Mouse (Mus musculus) gastrocnemius, postnatal 10 days (tissue): ENCODE results near the gene Txnip. TPM values are rescaled to one million over a fixed set of nuclear protein-coding genes. Genes with fewer than 3 reads are reported as not detected.
"Not testable (repeated sequence)": the region's sequence is repeated elsewhere in the genome, so short reads cannot be mapped to it uniquely, and the experiment has no call there.

Source experiments
- DNase-seq: peaks from one replicate; pipeline ENCODE4 v3.0.0; 2021; ENCODE audit warnings: mixed read lengths
- total RNA-seq, 2 experiments: library from RNA; stranded (reverse); gene quantifications; 2 replicates each; pipeline ENCODE4 v1.2.3; 2021

Gene Txnip
- total RNA-seq, 2 experiments from 2014 or later = 484 to 520 TPM

GRCm38 (mm10) chr3:96593790-96594560 lies 36.2 kb downstream of the Txnip start, which contains the start of gene Polr3gl:
Polr3gl (minus strand) TSS chr3:96594181.
- peak; percentile 91 for DNase-seq

GRCm38 (mm10) chr3:96594851-96595250 lies 37.1 kb downstream of the Txnip start:
- DNase-seq = no peak

- DNase-seq = no peak
Measured at GRCm38 (mm10) chr3:96595661-96596060, 37.9 kb downstream of the Txnip start.

- no peak for DNase-seq
Measured at GRCm38 (mm10) chr3:96596228-96596707, 38.5 kb downstream of the Txnip start, which contains the start of gene Ankrd34a. Ankrd34a (plus strand) TSS chr3:96596636.

GRCm38 (mm10) chr3:96596855-96597254 lies 39.1 kb downstream of the Txnip start:
- no peak for DNase-seq

GRCm38 (mm10) chr3:96597435-96597891 lies 39.7 kb downstream of the Txnip start:
- no peak for DNase-seq

- DNase-seq = peak; percentile 70
Measured at GRCm38 (mm10) chr3:96598156-96599068, 40.7 kb downstream of the Txnip start.

GRCm38 (mm10) chr3:96599069-96599393 lies 41.3 kb downstream of the Txnip start:
- no peak for DNase-seq

GRCm38 (mm10) chr3:96599411-96599810 lies 41.7 kb downstream of the Txnip start:
- no peak for DNase-seq

- peak; percentile 87 for DNase-seq
Measured at GRCm38 (mm10) chr3:96600639-96601250, 43.0 kb downstream of the Txnip start, which contains the start of gene Lix1l. Lix1l (plus strand) TSS chr3:96601149.

- peak; percentile 76 for DNase-seq
Measured at GRCm38 (mm10) chr3:96601251-96601787, 43.6 kb downstream of the Txnip start.

- DNase-seq = no peak
Measured at GRCm38 (mm10) chr3:96601941-96602703, 44.4 kb downstream of the Txnip start.

GRCm38 (mm10) chr3:96602704-96603084 lies 44.9 kb downstream of the Txnip start:
- DNase-seq = no peak

- DNase-seq = no peak
Measured at GRCm38 (mm10) chr3:96603311-96603710, 45.6 kb downstream of the Txnip start.

GRCm38 (mm10) chr3:96606007-96606406 lies 48.2 kb downstream of the Txnip start:
- not testable (repeated sequence) for DNase-seq

GRCm38 (mm10) chr3:96606618-96607017 lies 48.9 kb downstream of the Txnip start:
- no peak for DNase-seq

Other genes with a start within 250 kb of the Txnip start
- gene BC107364, start 105.7 kb upstream of the Txnip start, total RNA-seq = not detected
- gene Hfe2, start 32.8 kb upstream of the Txnip start, total RNA-seq = 100 to 1,000 TPM; 383 to 415 TPM
- 1 to 10 TPM in 1 of 2 experiments, under 1 TPM in 1; 0.70 to 1.1 TPM for gene Gm16253, start 19.0 kb downstream of the Txnip start, total RNA-seq
- gene Polr3gl, start 36.2 kb downstream of the Txnip start, total RNA-seq = 10 to 100 TPM; 32.1 to 32.7 TPM
- gene Ankrd34a, start 38.7 kb downstream of the Txnip start, total RNA-seq = 1 to 10 TPM in 1 of 2 experiments, under 1 TPM in 1; 0.96 to 1.9 TPM
- 10 to 100 TPM; 24.1 to 26.9 TPM for gene Lix1l, start 43.2 kb downstream of the Txnip start, total RNA-seq
- 10 to 100 TPM; 57.0 to 65.1 TPM for gene Rbm8a, start 72.0 kb downstream of the Txnip start, total RNA-seq
- 10 to 100 TPM; 23.6 to 26.7 TPM for gene Pex11b, start 77.4 kb downstream of the Txnip start, total RNA-seq
- under 1 TPM; 0.35 to 0.50 TPM for gene Gm42957, start 77.5 kb downstream of the Txnip start, total RNA-seq
- gene Itga10, start 87.6 kb downstream of the Txnip start, total RNA-seq = 1 to 10 TPM; 3.4 to 5.4 TPM
- gene Ankrd35, start 112.2 kb downstream of the Txnip start, total RNA-seq = 1 to 10 TPM; 1.4 to 1.6 TPM
- gene Pias3, start 138.4 kb downstream of the Txnip start, total RNA-seq = 10 to 100 TPM; 18.0 to 29.1 TPM
- gene Nudt17, start 150.6 kb downstream of the Txnip start, total RNA-seq = 1 to 10 TPM in 1 of 2 experiments, under 1 TPM in 1; 0.92 to 1.5 TPM
- 10 to 100 TPM; 18.4 to 19.9 TPM for gene Polr3c, start 169.7 kb downstream of the Txnip start, total RNA-seq
- 10 to 100 TPM; 49.0 to 58.9 TPM for gene Rnf115, start 169.7 kb downstream of the Txnip start, total RNA-seq